Mouse (Mus musculus): ENCODE measurements around the gene Cela3b.
"Not testable (repeated sequence)": the region's sequence is repeated elsewhere in the genome, so short reads cannot be mapped to it uniquely, and the experiment has no call there.

The Cela3b gene

GRCm38 (mm10) chr4:137417712-137418564 is 12.4 kb downstream of the Cela3b start:
- no peak for DNase-seq (ENCODE audit: low spot score in 2 of 2)

- DNase-seq (ENCODE audit: low spot score in 2 of 2) = no peak
Observed at GRCm38 (mm10) chr4:137414936-137415335, 15.4 kb downstream of the Cela3b start.

- not testable (repeated sequence) for DNase-seq (ENCODE audit: low spot score in 2 of 2)
Observed at GRCm38 (mm10) chr4:137412185-137412709, 18.1 kb downstream of the Cela3b start.

GRCm38 (mm10) chr4:137409691-137410090 is 20.6 kb downstream of the Cela3b start, which contains the start of gene Cela3a:
Cela3a (minus strand) TSS chr4:137409791.
- DNase-seq (ENCODE audit: low spot score in 2 of 2) = no peak

- DNase-seq (ENCODE audit: low spot score in 2 of 2) = no peak
Observed at GRCm38 (mm10) chr4:137405571-137405970, 24.8 kb downstream of the Cela3b start.

- no peak for DNase-seq (ENCODE audit: low spot score in 2 of 2)
Observed at GRCm38 (mm10) chr4:137396641-137397525, 33.5 kb downstream of the Cela3b start.

- DNase-seq (ENCODE audit: low spot score in 2 of 2) = no peak
Observed at GRCm38 (mm10) chr4:137393378-137394135, 36.8 kb downstream of the Cela3b start.

GRCm38 (mm10) chr4:137392874-137393273 is 37.5 kb downstream of the Cela3b start:
- DNase-seq (ENCODE audit: low spot score in 2 of 2) = no peak

- DNase-seq (ENCODE audit: low spot score in 2 of 2) = no peak
Observed at GRCm38 (mm10) chr4:137391287-137391686, 39.1 kb downstream of the Cela3b start.

GRCm38 (mm10) chr4:137390196-137390595 is 40.1 kb downstream of the Cela3b start:
- DNase-seq (ENCODE audit: low spot score in 2 of 2) = no peak

- no peak for DNase-seq (ENCODE audit: low spot score in 2 of 2)
Observed at GRCm38 (mm10) chr4:137388983-137389382, 41.4 kb downstream of the Cela3b start.

- DNase-seq (ENCODE audit: low spot score in 2 of 2) = peak; percentile 84 to 87
Observed at GRCm38 (mm10) chr4:137388059-137388794, 42.1 kb downstream of the Cela3b start.

GRCm38 (mm10) chr4:137387482-137388058 is 42.8 kb downstream of the Cela3b start:
- no peak for DNase-seq (ENCODE audit: low spot score in 2 of 2)

- DNase-seq (ENCODE audit: low spot score in 2 of 2) = no peak
Observed at GRCm38 (mm10) chr4:137380702-137381605, 49.4 kb downstream of the Cela3b start.

- DNase-seq (ENCODE audit: low spot score in 2 of 2) = no peak
Observed at GRCm38 (mm10) chr4:137379713-137380255, 50.6 kb downstream of the Cela3b start.

- no peak for DNase-seq (ENCODE audit: low spot score in 2 of 2)
Observed at GRCm38 (mm10) chr4:137379085-137379484, 51.3 kb downstream of the Cela3b start.

- DNase-seq (ENCODE audit: low spot score in 2 of 2) = no peak
Observed at GRCm38 (mm10) chr4:137377526-137378304, 52.6 kb downstream of the Cela3b start.

GRCm38 (mm10) chr4:137376778-137377177 is 53.6 kb downstream of the Cela3b start:
- DNase-seq (ENCODE audit: low spot score in 2 of 2) = no peak

All from spleen, postnatal 10 days (tissue).